Mouse (Mus musculus): ENCODE data around the gene Rbm47. TPM values are rescaled to one million over a fixed set of nuclear protein-coding genes. Genes with fewer than 3 reads are reported as not detected.
A peak's percentile ranks its signal among the peaks of the same experiment; 100 is the strongest.

The Rbm47 gene
- total RNA-seq, 2 experiments from 2014 or later = 2.7 to 2.8 TPM

- intact Hi-C loops (cut with DNase I) = no loop called here
- DNase-seq = no peak
Observed at GRCm38 (mm10) chr5:66073604-66074164, 99.2 kb downstream of the Rbm47 start.

- DNase-seq = no peak
- intact Hi-C loops (cut with DNase I) = no loop called here
Observed at GRCm38 (mm10) chr5:66071722-66072121, 101.2 kb downstream of the Rbm47 start.

GRCm38 (mm10) chr5:66070350-66070749 is 102.6 kb downstream of the Rbm47 start:
- intact Hi-C loops (cut with DNase I) = no loop called here
- no peak for DNase-seq

- DNase-seq = peak; percentile 32 to 47
- intact Hi-C loops (cut with DNase I) = no loop called here
Observed at GRCm38 (mm10) chr5:66069470-66070144, 103.3 kb downstream of the Rbm47 start.

GRCm38 (mm10) chr5:66069133-66069469 is 103.8 kb downstream of the Rbm47 start:
- intact Hi-C loops (cut with DNase I) = no loop called here
- no peak for DNase-seq

- DNase-seq = no peak
- intact Hi-C loops (cut with DNase I) = no loop called here
Observed at GRCm38 (mm10) chr5:66068068-66068920, 104.6 kb downstream of the Rbm47 start.

- DNase-seq = no peak
- intact Hi-C loops (cut with DNase I) = no loop called here
Observed at GRCm38 (mm10) chr5:66067219-66067618, 105.7 kb downstream of the Rbm47 start.

- intact Hi-C loops (cut with DNase I) = no loop called here
- no peak for DNase-seq
Observed at GRCm38 (mm10) chr5:66062930-66063220, 110.0 kb downstream of the Rbm47 start.

GRCm38 (mm10) chr5:66062046-66062929 is 110.6 kb downstream of the Rbm47 start:
- DNase-seq = no peak
- intact Hi-C loops (cut with DNase I) = no loop called here

GRCm38 (mm10) chr5:66061667-66062045 is 111.3 kb downstream of the Rbm47 start:
- intact Hi-C loops (cut with DNase I) = no loop called here

GRCm38 (mm10) chr5:66058844-66059243 is 114.1 kb downstream of the Rbm47 start:
- no peak for DNase-seq
- intact Hi-C loops (cut with DNase I) = no loop called here

More at GRCm38 (mm10) chr5:66061667-66062045, 111.3 kb downstream of the Rbm47 start:
- DNase-seq = no peak

- intact Hi-C loops (cut with DNase I) = no loop called here
- DNase-seq = no peak
Observed at GRCm38 (mm10) chr5:66056680-66057079, 116.2 kb downstream of the Rbm47 start.

- intact Hi-C loops (cut with DNase I) = no loop called here
- no peak for DNase-seq
Observed at GRCm38 (mm10) chr5:66054394-66054793, 118.5 kb downstream of the Rbm47 start.

GRCm38 (mm10) chr5:66052777-66053548 is 120.0 kb downstream of the Rbm47 start:
- intact Hi-C loops (cut with DNase I) = no loop called here

GRCm38 (mm10) chr5:66050841-66051240 is 122.1 kb downstream of the Rbm47 start:
- intact Hi-C loops (cut with DNase I) = no loop called here
- no peak for DNase-seq

More at GRCm38 (mm10) chr5:66052777-66053548, 120.0 kb downstream of the Rbm47 start:
- no peak for DNase-seq

- intact Hi-C loops (cut with DNase I) = no loop called here
- no peak for DNase-seq
Observed at GRCm38 (mm10) chr5:66046356-66046755, 126.6 kb downstream of the Rbm47 start.

- no peak for DNase-seq
- intact Hi-C loops (cut with DNase I) = no loop called here
Observed at GRCm38 (mm10) chr5:66043897-66044296, 129.0 kb downstream of the Rbm47 start.

GRCm38 (mm10) chr5:66042651-66043340 is 130.1 kb downstream of the Rbm47 start:
- intact Hi-C loops (cut with DNase I) = no loop called here
- no peak for DNase-seq

- intact Hi-C loops (cut with DNase I) = no loop called here
- no peak for DNase-seq
Observed at GRCm38 (mm10) chr5:66040744-66041279, 132.1 kb downstream of the Rbm47 start.

Data from heart, postnatal 14 days (tissue).